Mouse (Mus musculus) limb, embryonic 14.5 days (tissue): ENCODE results near the gene Ddx3x. TPM values are rescaled to one million over a fixed set of nuclear protein-coding genes. Genes with fewer than 3 reads are reported as not detected.

Source experiments
- ATAC-seq: fragments of 200-750 bp; cut with Nextera tagmentation; 2 replicates; pipeline ENCODE4 v1.8.0; 2017; ENCODE audit warnings: low read depth, moderate number of reproducible peaks, moderate TSS enrichment; ENCODE audit not compliant: low FRiP score
- DNase-seq: peaks from one replicate; pipeline ENCODE4 v3.0.0-alpha.2; 2015; ENCODE audit warnings: low spot score
- H3K27ac ChIP-seq: fragments of 300-500 bp; sonication (generic); replicated peaks from 2 replicates; pipeline ENCODE4 v1.5.1; 2014; ENCODE audit warnings: low read depth, mild to moderate bottlenecking, low read length, moderate library complexity, mixed read lengths
- H3K27me3 ChIP-seq: fragments of 300-500 bp; sonication (generic); 2 replicates; pipeline ENCODE4 v1.6.1; 2014; ENCODE audit warnings: low read length, mixed read lengths; ENCODE audit not compliant: control insufficient read depth, insufficient read depth
- H3K36me3 ChIP-seq: fragments of 300-500 bp; sonication (generic); 2 replicates; pipeline ENCODE4 v1.6.1; 2014; ENCODE audit warnings: mild to moderate bottlenecking, low read length, moderate library complexity, mixed read lengths; ENCODE audit not compliant: control insufficient read depth, insufficient read depth
- H3K4me1 ChIP-seq: fragments of 300-500 bp; sonication (generic); 2 replicates; pipeline ENCODE4 v1.6.1; 2014; ENCODE audit warnings: antibody characterized with exemption, low read length, mixed read lengths; ENCODE audit not compliant: control insufficient read depth, insufficient read depth
- H3K4me2 ChIP-seq: fragments of 300-500 bp; sonication (generic); replicated peaks from 2 replicates; pipeline ENCODE4 v1.6.1; 2014; ENCODE audit warnings: low read depth, mild to moderate bottlenecking, low read length, moderate library complexity; ENCODE audit not compliant: severe bottlenecking
- H3K4me3 ChIP-seq: fragments of 300-500 bp; sonication (generic); replicated peaks from 2 replicates; pipeline ENCODE4 v1.5.1; 2014; ENCODE audit warnings: low read length
- H3K9ac ChIP-seq: fragments of 300-500 bp; sonication (generic); 2 replicates; pipeline ENCODE4 v1.6.1; 2014; ENCODE audit warnings: mild to moderate bottlenecking, low read depth, low read length, moderate library complexity; ENCODE audit not compliant: severe bottlenecking
- H3K9me3 ChIP-seq: fragments of 300-500 bp; sonication (generic); 2 replicates; pipeline ENCODE4 v1.6.1; 2016; ENCODE audit warnings: low read length; ENCODE audit not compliant: control insufficient read depth
- POLR2A ChIP-seq: fragments of 200-500 bp; IDR thresholded peaks from 2 replicates; pipeline ENCODE4 v1.8.0; 2012; ENCODE audit warnings: inconsistent platforms, mild to moderate bottlenecking, moderate library complexity, borderline replicate concordance; ENCODE audit not compliant: insufficient read depth, insufficient read length; ENCODE audit errors: extremely low read depth
- WGBS: fragments of 180-500 bp; shearing (Covaris S2); extraction: QIAGEN DNeasy Blood & Tissue Kit; methylation state at CpG from one replicate; pipeline ENCODE4 v1.1.7; 2014; 5-methylcytosine and 5-hydroxymethylcytosine counted together
- polyA plus RNA-seq, 2 experiments: library from polyadenylated mRNA; depleted of rRNA in 1 of 2; stranded (reverse) in 1 of 2; unstranded in 1 of 2; fragments of >200 nt; fragmentation: Nextera tagmentation in 1 of 2; extraction: Ambion mirVana in 1 of 2; gene quantifications; 2 replicates each; pipeline versions ENCODE4 v1.2.1 to v1.2.3; 2012 to 2014

The Ddx3x gene
- polyA plus RNA-seq, 2 experiments = 100 to 126 TPM

DNA sequence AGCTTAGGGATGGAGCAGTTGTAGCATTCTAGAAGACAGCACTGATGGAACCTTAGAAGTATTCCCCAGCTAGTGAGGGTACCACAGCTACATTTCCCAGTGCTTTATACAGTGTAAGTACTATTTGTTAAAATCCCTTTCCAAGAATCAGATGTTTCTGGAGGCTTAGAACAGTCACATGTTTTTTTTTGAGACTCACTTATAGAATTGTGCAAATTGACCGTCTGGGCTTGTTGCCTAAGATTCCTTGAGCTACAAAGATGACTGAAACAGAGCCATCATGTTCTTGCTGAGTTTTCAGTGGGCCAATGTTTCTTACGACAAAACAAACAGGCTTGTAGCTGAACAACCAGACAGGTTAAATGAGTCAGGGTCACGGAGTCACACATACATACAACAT lies 26.5 kb upstream of the Ddx3x start:
- ATAC-seq (no peak), DNase-seq (no peak)
- H3K4me1 ChIP-seq = no peaks in the 10 kb centered on the region
- WGBS = 83% methylated on average over 3 of the region's 3 CpGs
- TF ChIP-seq POLR2A = no peak
- H3K27me3 ChIP-seq = no peaks in the 10 kb centered on the region
- H3K9ac ChIP-seq = no peak overlapping the region
- no peak overlapping the region for H3K27ac ChIP-seq
- H3K4me3 ChIP-seq = no peak overlapping the region
- H3K36me3 ChIP-seq = no peaks in the 10 kb centered on the region
- no peak overlapping the region for H3K4me2 ChIP-seq
- no peaks in the 10 kb centered on the region for H3K9me3 ChIP-seq

DNA sequence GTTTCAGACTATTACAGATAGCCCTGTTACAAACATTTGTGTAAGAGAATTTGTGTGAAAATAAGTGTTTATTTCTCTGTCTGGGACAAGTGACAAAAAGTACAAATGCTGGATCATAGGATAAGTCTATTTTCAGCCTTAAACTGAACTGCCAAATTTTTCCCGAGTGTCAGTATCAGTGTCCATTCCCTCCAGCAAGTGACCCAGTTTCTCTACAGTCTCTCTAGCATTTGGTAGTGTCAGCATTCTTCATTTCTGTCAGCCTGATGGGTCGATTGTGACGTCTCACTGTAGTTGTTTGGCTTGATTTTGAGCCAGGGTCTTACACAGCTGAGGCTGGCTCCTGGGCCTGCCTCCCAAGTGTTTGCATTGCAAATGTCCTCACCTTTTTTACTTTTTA lies 17.4 kb upstream of the Ddx3x start:
- H3K36me3 ChIP-seq = no peaks in the 10 kb centered on the region
- H3K9ac ChIP-seq = no peak overlapping the region
- no peaks in the 10 kb centered on the region for H3K9me3 ChIP-seq
- no peak overlapping the region for H3K4me2 ChIP-seq
- H3K4me3 ChIP-seq = no peak overlapping the region
- DNase-seq = no peak
- H3K27me3 ChIP-seq = no peaks in the 10 kb centered on the region
- no peak overlapping the region for H3K27ac ChIP-seq
- 71% methylated on average over 3 of the region's 3 CpGs for WGBS
- no peak for ATAC-seq
- H3K4me1 ChIP-seq = no peaks in the 10 kb centered on the region
- no peak for TF ChIP-seq POLR2A

DNA sequence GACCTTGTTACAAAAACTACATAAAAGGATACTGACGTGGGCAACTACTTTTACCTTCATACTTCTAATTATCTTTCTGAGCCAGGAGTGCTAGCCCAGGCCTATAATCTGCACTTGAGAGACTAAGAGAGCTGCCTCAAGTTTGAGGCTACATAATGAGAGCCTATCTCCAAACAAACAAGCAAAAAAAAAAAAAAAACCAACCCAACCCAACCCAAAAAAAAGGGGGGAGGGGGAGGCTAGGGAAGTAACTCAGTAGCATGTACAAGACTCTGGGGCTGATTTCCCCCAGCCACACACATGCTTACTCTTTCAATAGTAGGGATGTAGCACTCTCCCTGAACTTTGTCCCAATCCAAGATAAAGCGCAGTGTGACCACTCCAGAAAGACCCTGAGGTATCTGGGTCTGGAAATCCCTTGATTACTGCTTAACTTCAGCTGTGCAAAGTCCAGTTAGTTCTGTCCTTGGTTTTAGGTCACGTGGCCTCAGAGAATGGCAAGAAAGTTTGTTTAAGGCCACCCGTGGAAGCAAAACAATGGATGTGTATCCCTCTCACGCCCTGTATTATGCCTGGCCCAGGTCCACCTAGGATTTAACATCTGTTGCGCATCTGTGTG lies 5.1 kb upstream of the Ddx3x start:
- no peak for TF ChIP-seq POLR2A

DNA sequence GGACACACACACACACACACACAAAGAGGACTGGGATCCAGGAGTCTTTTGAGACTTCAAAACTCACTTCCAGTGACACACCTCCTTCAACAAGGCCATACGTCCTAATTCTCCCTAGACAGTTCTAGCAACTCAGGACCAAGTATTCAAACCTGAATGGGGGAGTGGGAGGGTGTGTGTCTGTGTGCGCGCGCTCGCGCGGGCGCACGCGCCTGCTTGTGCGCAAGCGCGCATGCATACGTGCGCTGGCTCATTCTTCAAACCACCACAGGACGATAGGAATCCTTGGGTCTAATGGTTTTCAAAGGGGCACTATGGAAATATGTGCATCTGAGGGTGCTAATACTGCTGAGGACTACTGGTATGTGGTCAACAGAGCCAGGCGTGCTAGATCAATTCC lies 1.8 kb upstream of the Ddx3x start:
- H3K27me3 ChIP-seq = no peaks in the 10 kb centered on the region
- H3K9me3 ChIP-seq = no peaks in the 10 kb centered on the region
- no peak for TF ChIP-seq POLR2A
- 90% methylated on average over 17 of the region's 17 CpGs for WGBS
- no peak overlapping the region for H3K4me3 ChIP-seq
- ATAC-seq = no peak
- H3K9ac ChIP-seq = no peak overlapping the region
- peaks cover under 1% of the 10 kb centered on the region; the same call in 1 of the 2 replicates for H3K36me3 ChIP-seq
- H3K4me2 ChIP-seq = no peak overlapping the region
- DNase-seq = no peak
- no peaks in the 10 kb centered on the region for H3K4me1 ChIP-seq
- H3K27ac ChIP-seq = no peak overlapping the region

More for the DNA sequence above, 5.1 kb upstream of the Ddx3x start:
- Histone ChIP-seq H3K27ac (no peak overlapping the region), H3K36me3 (no peaks in the 10 kb centered on the region), H3K4me1 (no peaks in the 10 kb centered on the region), H3K9ac (no peak overlapping the region), H3K4me3 (no peak overlapping the region), H3K4me2 (no peak overlapping the region), H3K9me3 (no peaks in the 10 kb centered on the region), H3K27me3 (no peaks in the 10 kb centered on the region)
- WGBS = 75% methylated on average over 6 of the region's 6 CpGs
- DNase-seq (no peak), ATAC-seq (no peak)

DNA sequence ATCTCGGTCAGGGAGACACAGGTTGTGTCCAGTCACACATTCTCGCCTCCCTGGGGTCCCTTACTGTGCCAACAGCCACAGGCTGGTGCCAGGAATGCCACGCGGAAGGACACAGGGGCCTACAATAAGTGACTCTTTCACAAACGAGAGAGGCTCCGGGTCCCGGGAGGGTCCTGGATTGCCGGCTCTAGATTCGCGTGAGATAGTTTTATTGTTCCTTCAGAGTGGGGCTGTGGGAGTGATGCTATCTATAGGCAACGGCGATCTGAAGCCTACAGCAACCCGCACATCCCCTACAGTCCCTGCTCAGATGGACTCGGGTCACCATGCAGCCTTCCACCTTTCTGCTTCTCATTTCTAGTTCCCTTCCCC lies 747 bp upstream of the Ddx3x start:
- DNase-seq = no peak
- WGBS = 3% methylated on average over 14 of the region's 14 CpGs
- ATAC-seq = peak; percentile 0; the same call in 1 of the 2 replicates

More for the DNA sequence above, 747 bp upstream of the Ddx3x start:
- no peaks in the 10 kb centered on the region for H3K4me1 ChIP-seq
- peak overlapping the region; percentile 99 for H3K27ac ChIP-seq
- H3K9me3 ChIP-seq = no peaks in the 10 kb centered on the region
- no peaks in the 10 kb centered on the region for H3K27me3 ChIP-seq
- H3K36me3 ChIP-seq = peaks cover 11% of the 10 kb centered on the region
- peak overlapping the region; percentile 70 for H3K4me2 ChIP-seq
- peak overlapping the region; percentile 87 for H3K4me3 ChIP-seq
- no peak for TF ChIP-seq POLR2A
- H3K9ac ChIP-seq = peak overlapping the region; percentile 99
